Comparison of ENCODE assay signal across 1 mouse cellular context in genomic region chr10:93855126-93855525, GRCm38 (mm10).
A peak's percentile ranks its signal among the peaks of the same experiment; 100 is the strongest.
TF ChIP-seq lines count a peak whose summit lies in the region.

No protein-coding gene starts in this region.

TF ChIP-seq in MEL, 35 proteins besides CTCF, POLR2A, EP300 and RAD21 (continued from another document):
- TF ChIP-seq SMC3 (IDR thresholded peaks at IDR 0.05; ENCODE audit: low read depth, low read length) (no peak), ETS1 (IDR thresholded peaks at IDR 0.05; ENCODE audit: low read depth, low read length) (0 out of 2 replicates have a peak, but pooled peaks have one; percentile 7), CHD1 (IDR thresholded peaks at IDR 0.05; ENCODE audit: low read depth, low read length) (no peak)
